Mouse (Mus musculus): ENCODE results near the gene Pik3cd.
"Not testable (repeated sequence)": the region's sequence is repeated elsewhere in the genome, so short reads cannot be mapped to it uniquely, and the experiment has no call there.

Pik3cd gene

GRCm38 (mm10) chr4:149650493-149651193, 51.7 kb downstream of the Pik3cd start:
- peak; percentile 57 for DNase-seq (ENCODE audit: low spot score)

GRCm38 (mm10) chr4:149648031-149648805, 54.2 kb downstream of the Pik3cd start:
- no peak for DNase-seq (ENCODE audit: low spot score)

- no peak for DNase-seq (ENCODE audit: low spot score)
These were observed 56.6 kb downstream of the Pik3cd start for GRCm38 (mm10) chr4:149645761-149646160.

GRCm38 (mm10) chr4:149641956-149642355, 60.4 kb downstream of the Pik3cd start:
- no peak for DNase-seq (ENCODE audit: low spot score)

GRCm38 (mm10) chr4:149641400-149641799, 61.0 kb downstream of the Pik3cd start:
- no peak for DNase-seq (ENCODE audit: low spot score)

- no peak for DNase-seq (ENCODE audit: low spot score)
These were observed 61.5 kb downstream of the Pik3cd start for GRCm38 (mm10) chr4:149640831-149641230.

GRCm38 (mm10) chr4:149637942-149638341, 64.4 kb downstream of the Pik3cd start:
- no peak for DNase-seq (ENCODE audit: low spot score)

- DNase-seq (ENCODE audit: low spot score) = no peak
These were observed 66.4 kb downstream of the Pik3cd start for GRCm38 (mm10) chr4:149635915-149636415.

- DNase-seq (ENCODE audit: low spot score) = no peak
These were observed 67.4 kb downstream of the Pik3cd start for GRCm38 (mm10) chr4:149634966-149635365.

- DNase-seq (ENCODE audit: low spot score) = no peak
These were observed 68.2 kb downstream of the Pik3cd start for GRCm38 (mm10) chr4:149634157-149634556.

- no peak for DNase-seq (ENCODE audit: low spot score)
These were observed 69.6 kb downstream of the Pik3cd start for GRCm38 (mm10) chr4:149632670-149633307.

GRCm38 (mm10) chr4:149628810-149629209, 73.6 kb downstream of the Pik3cd start:
- DNase-seq (ENCODE audit: low spot score) = no peak

- DNase-seq (ENCODE audit: low spot score) = no peak
These were observed 74.0 kb downstream of the Pik3cd start for GRCm38 (mm10) chr4:149628372-149628771.

GRCm38 (mm10) chr4:149626809-149627208, 75.6 kb downstream of the Pik3cd start:
- no peak for DNase-seq (ENCODE audit: low spot score)

- DNase-seq (ENCODE audit: low spot score) = no peak
These were observed 78.7 kb downstream of the Pik3cd start for GRCm38 (mm10) chr4:149623711-149624110.

- DNase-seq (ENCODE audit: low spot score) = no peak
These were observed 81.1 kb downstream of the Pik3cd start for GRCm38 (mm10) chr4:149621286-149621685.

GRCm38 (mm10) chr4:149619988-149620387, 82.4 kb downstream of the Pik3cd start:
- DNase-seq (ENCODE audit: low spot score) = no peak

GRCm38 (mm10) chr4:149616999-149617398, 85.4 kb downstream of the Pik3cd start:
- DNase-seq (ENCODE audit: low spot score) = not testable (repeated sequence)

- DNase-seq (ENCODE audit: low spot score) = no peak
These were observed 87.5 kb downstream of the Pik3cd start for GRCm38 (mm10) chr4:149614869-149615268.

GRCm38 (mm10) chr4:149613497-149613896, 88.9 kb downstream of the Pik3cd start:
- DNase-seq (ENCODE audit: low spot score) = not testable (repeated sequence)

GRCm38 (mm10) chr4:149611376-149612044, 90.9 kb downstream of the Pik3cd start:
- DNase-seq (ENCODE audit: low spot score) = no peak
